Mouse (Mus musculus) forebrain, embryonic 10.5 days (tissue): ENCODE measurements around the gene Mlkl. TPM values are rescaled to one million over a fixed set of nuclear protein-coding genes. Genes with fewer than 3 reads are reported as not detected.
"Not testable (repeated sequence)": the region's sequence is repeated elsewhere in the genome, so short reads cannot be mapped to it uniquely, and the experiment has no call there.

Source experiments
- DNase-seq: peaks from one replicate; pipeline ENCODE4 v3.0.0-alpha.2; 2017; ENCODE audit warnings: low spot score; ENCODE audit errors: extremely low spot score
- H3K27ac ChIP-seq: fragments of 300-500 bp; sonication (generic); 2 replicates; pipeline ENCODE4 v1.5.1; 2016; ENCODE audit warnings: mild to moderate bottlenecking
- H3K27me3 ChIP-seq: fragments of 300-500 bp; sonication (generic); 2 replicates; pipeline ENCODE4 v1.6.1; 2016; ENCODE audit warnings: mild to moderate bottlenecking; ENCODE audit not compliant: poor library complexity, severe bottlenecking
- H3K36me3 ChIP-seq: fragments of 300-500 bp; sonication (generic); replicated peaks from 2 replicates; pipeline ENCODE4 v1.6.1; 2016; ENCODE audit warnings: mild to moderate bottlenecking, moderate library complexity
- H3K4me1 ChIP-seq: fragments of 300-500 bp; sonication (generic); 2 replicates; pipeline ENCODE4 v1.6.1; 2016
- H3K4me3 ChIP-seq: fragments of 300-500 bp; sonication (generic); 2 replicates; pipeline ENCODE4 v1.5.1; 2016; ENCODE audit warnings: mild to moderate bottlenecking, moderate library complexity
- H3K9me3 ChIP-seq: fragments of 300-500 bp; sonication (generic); 2 replicates; pipeline ENCODE4 v1.6.1; 2016; ENCODE audit warnings: mild to moderate bottlenecking, moderate library complexity
- WGBS: fragments of 180-500 bp; shearing (Covaris S2); methylation state at CpG from one replicate; pipeline ENCODE4 v1.1.7; 2016; 5-methylcytosine and 5-hydroxymethylcytosine counted together
- polyA plus RNA-seq: library from polyadenylated mRNA; unstranded; fragments of >200 nt; fragmentation: Nextera tagmentation; extraction: Ambion mirVana; gene quantifications from 2 replicates; pipeline ENCODE4 v1.2.1, GENCODE M21; 2016

The Mlkl gene
- polyA plus RNA-seq, 1 experiment from 2014 or later: 0.26 TPM

- not testable (repeated sequence) for H3K9me3 ChIP-seq, H3K27ac ChIP-seq, H3K4me3 ChIP-seq, H3K4me1 ChIP-seq, DNase-seq, H3K27me3 ChIP-seq
- H3K36me3 ChIP-seq: peaks cover 18% of the 10 kb centered on the region
- 77% methylated on average over 7 of the region's 7 CpGs for WGBS
These were observed 71.8 kb downstream of the Mlkl start for GRCm38 (mm10) chr8:111266161-111266560.

- H3K27ac ChIP-seq: no peak overlapping the region
- no peak for DNase-seq
- WGBS: 76% methylated on average over 2 of the region's 2 CpGs
- H3K27me3 ChIP-seq: peaks cover 8% of the 10 kb centered on the region
- H3K9me3 ChIP-seq: no peaks in the 10 kb centered on the region
- H3K4me1 ChIP-seq: peaks cover 1% of the 10 kb centered on the region
- no peak overlapping the region for H3K4me3 ChIP-seq
- peaks cover 5% of the 10 kb centered on the region for H3K36me3 ChIP-seq
These were observed 73.2 kb downstream of the Mlkl start for GRCm38 (mm10) chr8:111264693-111265220.

GRCm38 (mm10) chr8:111261981-111262381, 76.0 kb downstream of the Mlkl start:
- DNase-seq: no peak
- WGBS: 88% methylated on average over 4 of the region's 4 CpGs
- H3K4me3 ChIP-seq: no peak overlapping the region

More at GRCm38 (mm10) chr8:111261981-111262381, 76.0 kb downstream of the Mlkl start:
- H3K36me3 ChIP-seq: no peaks in the 10 kb centered on the region
- no peaks in the 10 kb centered on the region for H3K9me3 ChIP-seq
- H3K27me3 ChIP-seq: peaks cover 8% of the 10 kb centered on the region
- peaks cover 15% of the 10 kb centered on the region for H3K4me1 ChIP-seq
- no peak overlapping the region for H3K27ac ChIP-seq

Other genes with a start within 250 kb of the Mlkl start
- 1.6 and 2.9 TPM in 2 replicates for gene Clec18a, start 245.8 kb downstream of the Mlkl start, polyA plus RNA-seq
- gene Pdpr, start 243.5 kb downstream of the Mlkl start, polyA plus RNA-seq: 11.9 and 12.3 TPM in 2 replicates
- gene Glg1, start 79.0 kb downstream of the Mlkl start, polyA plus RNA-seq: 53.0 and 57.0 TPM in 2 replicates
- gene Rfwd3, start 38.0 kb downstream of the Mlkl start, polyA plus RNA-seq: 107 and 110 TPM in 2 replicates
- not detected in 2 replicates for gene Fa2h, start 55.6 kb upstream of the Mlkl start, polyA plus RNA-seq
- 5.0 and 5.7 TPM in 2 replicates for gene Wdr59, start 183.9 kb upstream of the Mlkl start, polyA plus RNA-seq
- 22.8 and 25.3 TPM in 2 replicates for gene Znrf1, start 197.9 kb upstream of the Mlkl start, polyA plus RNA-seq